Mouse (Mus musculus) erythroblast, embryonic 14.5 days (primary cell): ENCODE data around the gene Upp2. TPM values are rescaled to one million over a fixed set of nuclear protein-coding genes. Genes with fewer than 3 reads are reported as not detected.

Experiments used
- H3K27me3 ChIP-seq: 2 replicates; pipeline ENCODE4 v1.6.1; 2012; ENCODE audit warnings: inconsistent platforms; ENCODE audit not compliant: control insufficient read depth
- H3K36me3 ChIP-seq: 2 replicates; pipeline ENCODE4 v1.6.1; 2012; ENCODE audit warnings: mild to moderate bottlenecking, inconsistent platforms; ENCODE audit not compliant: control insufficient read depth
- H3K4me1 ChIP-seq: 2 replicates; pipeline ENCODE4 v1.6.1; 2012; ENCODE audit warnings: inconsistent platforms; ENCODE audit not compliant: control insufficient read depth
- H3K4me3 ChIP-seq: replicated peaks from 2 replicates; pipeline ENCODE3; 2012; ENCODE audit warnings: moderate library complexity, mild to moderate bottlenecking, inconsistent platforms
- H3K9me3 ChIP-seq: 2 replicates; pipeline ENCODE4 v1.6.1; 2012; ENCODE audit warnings: low read length, inconsistent platforms, mixed read lengths; ENCODE audit not compliant: control insufficient read depth
- GATA1 ChIP-seq: IDR thresholded peaks from 2 replicates; pipeline ENCODE4 v1.6.1; 2012; ENCODE audit warnings: low read length, inconsistent platforms, mixed read lengths
- TAL1 ChIP-seq: IDR thresholded peaks from 3 replicates; pipeline ENCODE4 v1.6.1; 2012; ENCODE audit warnings: low read length, inconsistent platforms, mixed read lengths
- polyA plus RNA-seq: library from polyadenylated mRNA; stranded (reverse); fragments of >175 nt; gene quantifications from 2 replicates; pipeline ENCODE4 v1.2.3, GENCODE M21; 2012

Gene Upp2
- polyA plus RNA-seq, 1 experiment, result not detected

DNA sequence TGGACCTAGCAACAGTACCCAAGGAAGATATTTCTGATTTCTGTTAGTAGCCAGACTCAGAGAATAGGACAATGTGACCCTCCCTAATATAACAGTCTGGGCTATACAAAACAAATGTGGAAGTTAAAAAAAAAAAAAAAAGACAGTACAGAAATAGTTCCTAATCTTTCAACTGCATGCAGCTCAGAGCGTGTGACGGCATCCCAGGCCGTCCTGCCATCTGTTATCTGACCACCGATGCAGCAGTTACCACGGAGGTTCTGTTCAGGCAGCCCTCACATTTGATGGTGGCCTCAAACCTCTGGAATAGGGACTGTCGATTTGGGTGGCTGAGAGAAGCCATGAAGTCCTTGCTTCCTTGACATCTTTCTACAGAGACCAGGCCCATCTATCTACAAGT lies 22.7 kb upstream of the Upp2 start:
- TF ChIP-seq TAL1 (no peak), GATA1 (no peak)
- H3K4me3 ChIP-seq, result no peak overlapping the region
- no peaks in the 10 kb centered on the region for H3K36me3 ChIP-seq
- no peaks in the 10 kb centered on the region for H3K27me3 ChIP-seq
- H3K9me3 ChIP-seq, result no peaks in the 10 kb centered on the region
- H3K4me1 ChIP-seq, result peaks cover 3% of the 10 kb centered on the region; the same call in 1 of the 2 replicates

DNA sequence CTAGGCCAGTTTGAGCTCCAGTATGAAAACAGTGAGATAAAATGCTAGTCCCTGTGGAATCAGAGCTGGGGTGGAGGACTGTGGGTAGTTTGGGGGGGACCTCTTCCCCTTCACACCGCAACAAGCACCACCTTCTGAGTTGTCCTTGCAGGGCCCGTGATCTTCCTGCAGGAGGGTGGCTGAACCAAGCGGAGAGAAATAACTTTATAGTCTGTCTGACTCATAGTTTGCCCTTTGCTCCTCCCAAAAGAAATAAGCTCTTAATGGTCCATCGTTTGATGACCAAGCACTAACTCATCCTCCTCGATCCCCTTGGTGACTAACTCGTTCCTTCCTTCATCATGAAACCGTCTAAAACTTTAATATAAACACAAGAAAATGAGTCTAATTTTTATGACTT lies 20.8 kb upstream of the Upp2 start:
- no peak overlapping the region for H3K4me3 ChIP-seq
- H3K9me3 ChIP-seq, result no peaks in the 10 kb centered on the region
- peaks cover 3% of the 10 kb centered on the region; the same call in 1 of the 2 replicates for H3K4me1 ChIP-seq
- TF ChIP-seq TAL1 (no peak), GATA1 (no peak)
- no peaks in the 10 kb centered on the region for H3K27me3 ChIP-seq
- no peaks in the 10 kb centered on the region for H3K36me3 ChIP-seq

DNA sequence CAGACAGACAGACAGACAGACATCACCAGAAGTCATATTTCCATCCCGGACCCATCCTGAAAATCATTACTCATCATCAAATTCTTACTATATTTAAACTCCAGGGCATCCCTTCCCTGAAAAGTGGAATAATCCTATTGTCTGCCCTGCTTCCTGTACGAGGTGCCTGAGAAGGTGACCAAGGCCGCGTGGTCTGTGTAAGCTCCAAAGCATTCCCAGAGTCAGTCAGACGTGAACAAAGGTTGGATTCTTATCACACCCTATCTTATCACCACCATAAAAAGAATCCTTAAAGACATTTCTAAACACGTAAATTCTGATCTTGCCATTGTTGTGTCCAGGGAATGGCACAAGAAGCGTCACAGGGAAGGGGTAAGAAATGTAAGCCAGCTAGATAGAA lies 18.2 kb upstream of the Upp2 start:
- H3K4me1 ChIP-seq, result peaks cover 3% of the 10 kb centered on the region; the same call in 1 of the 2 replicates
- no peak overlapping the region for H3K4me3 ChIP-seq
- no peaks in the 10 kb centered on the region for H3K27me3 ChIP-seq
- no peaks in the 10 kb centered on the region for H3K36me3 ChIP-seq
- no peak for TF ChIP-seq TAL1
- TF ChIP-seq GATA1, result no peak
- H3K9me3 ChIP-seq, result no peaks in the 10 kb centered on the region

GRCm38 (mm10) chr2:58549960-58550359 lies 17.1 kb upstream of the Upp2 start:
- no peak for TF ChIP-seq TAL1
- no peak for TF ChIP-seq GATA1
- no peaks in the 10 kb centered on the region for H3K27me3 ChIP-seq
- no peak overlapping the region for H3K4me3 ChIP-seq
- H3K36me3 ChIP-seq, result no peaks in the 10 kb centered on the region
- H3K9me3 ChIP-seq, result no peaks in the 10 kb centered on the region
- no peaks in the 10 kb centered on the region for H3K4me1 ChIP-seq

DNA sequence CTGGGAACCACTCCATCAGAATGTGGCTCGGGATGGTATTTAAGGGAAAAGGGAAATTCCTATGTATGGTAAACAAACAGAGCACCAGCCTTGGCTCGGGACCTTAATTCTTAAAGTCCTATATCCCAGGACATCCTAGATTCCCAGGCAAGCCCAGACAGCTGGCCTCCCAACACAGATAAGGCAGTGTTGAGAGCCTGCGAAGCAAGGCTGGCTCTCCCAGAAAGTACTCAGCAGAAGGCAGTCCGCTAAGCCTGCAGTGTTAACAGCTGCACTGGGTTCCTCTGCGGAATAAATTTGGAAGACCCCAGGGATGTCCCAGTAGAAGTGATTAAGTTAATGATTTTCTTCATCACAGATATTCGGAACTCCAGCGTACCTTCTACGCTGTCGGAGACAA lies 16.6 kb upstream of the Upp2 start:
- Histone ChIP-seq H3K9me3 (no peaks in the 10 kb centered on the region), H3K36me3 (no peaks in the 10 kb centered on the region), H3K4me1 (no peaks in the 10 kb centered on the region), H3K27me3 (no peaks in the 10 kb centered on the region), H3K4me3 (no peak overlapping the region)
- no peak for TF ChIP-seq GATA1
- no peak for TF ChIP-seq TAL1

DNA sequence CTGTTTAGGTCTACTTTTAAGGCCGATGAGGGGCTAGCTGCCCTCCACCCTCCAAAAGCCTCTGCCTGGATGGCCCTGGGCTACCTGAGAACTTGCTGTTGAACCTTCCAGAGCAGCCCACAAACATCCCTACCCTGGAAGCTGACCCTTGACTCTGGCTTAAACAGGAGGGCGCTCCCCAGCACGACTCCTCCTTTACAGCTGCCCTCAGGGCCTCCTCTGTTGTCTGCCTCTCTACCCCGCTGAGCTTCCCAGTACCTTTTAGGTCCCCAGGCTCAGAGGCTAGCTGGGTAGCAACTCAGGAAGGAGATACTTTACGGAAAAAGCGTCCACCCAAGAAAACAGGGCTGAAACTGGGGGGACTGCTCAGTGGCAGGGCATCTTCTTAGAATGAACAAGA lies 15.2 kb upstream of the Upp2 start:
- Histone ChIP-seq H3K36me3 (no peaks in the 10 kb centered on the region), H3K27me3 (no peaks in the 10 kb centered on the region), H3K4me3 (no peak overlapping the region), H3K4me1 (no peaks in the 10 kb centered on the region), H3K9me3 (no peaks in the 10 kb centered on the region)
- TF ChIP-seq TAL1 (no peak), GATA1 (no peak)

DNA sequence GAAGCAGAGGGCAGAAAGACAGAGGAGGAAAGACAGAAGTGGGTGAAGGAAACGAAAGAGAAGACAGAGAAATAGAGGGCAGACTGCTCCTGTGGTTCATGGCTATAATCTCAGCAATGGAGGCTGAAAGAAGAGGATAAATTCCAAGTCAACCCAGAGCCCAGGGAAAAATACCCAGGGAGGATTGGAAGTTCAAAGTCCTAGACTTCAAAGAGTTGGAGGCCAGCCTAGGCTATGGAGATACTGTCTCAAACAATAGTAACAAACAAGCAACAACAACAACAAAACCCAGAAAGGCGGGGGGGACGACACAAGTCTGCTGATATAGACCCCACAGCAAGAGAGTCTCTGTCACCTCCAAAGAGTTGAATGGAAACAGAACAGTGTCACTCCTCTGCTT lies 14.8 kb upstream of the Upp2 start:
- Histone ChIP-seq H3K9me3 (no peaks in the 10 kb centered on the region), H3K4me3 (no peak overlapping the region), H3K36me3 (no peaks in the 10 kb centered on the region), H3K4me1 (no peaks in the 10 kb centered on the region), H3K27me3 (no peaks in the 10 kb centered on the region)
- no peak for TF ChIP-seq TAL1
- TF ChIP-seq GATA1, result no peak

GRCm38 (mm10) chr2:58557045-58557845 lies 9.9 kb upstream of the Upp2 start:
- Histone ChIP-seq H3K9me3 (no peaks in the 10 kb centered on the region), H3K4me3 (no peak overlapping the region), H3K36me3 (no peaks in the 10 kb centered on the region), H3K4me1 (no peaks in the 10 kb centered on the region), H3K27me3 (no peaks in the 10 kb centered on the region)
- no peak for TF ChIP-seq TAL1
- TF ChIP-seq GATA1, result no peak

GRCm38 (mm10) chr2:58562137-58562536 lies 5.0 kb upstream of the Upp2 start:
- no peaks in the 10 kb centered on the region for H3K9me3 ChIP-seq
- H3K4me1 ChIP-seq, result no peaks in the 10 kb centered on the region; the same call in 1 of the 2 replicates
- H3K4me3 ChIP-seq, result no peak overlapping the region
- H3K27me3 ChIP-seq, result peaks cover 24% of the 10 kb centered on the region
- TF ChIP-seq GATA1, result no peak
- TF ChIP-seq TAL1, result no peak
- no peaks in the 10 kb centered on the region for H3K36me3 ChIP-seq

DNA sequence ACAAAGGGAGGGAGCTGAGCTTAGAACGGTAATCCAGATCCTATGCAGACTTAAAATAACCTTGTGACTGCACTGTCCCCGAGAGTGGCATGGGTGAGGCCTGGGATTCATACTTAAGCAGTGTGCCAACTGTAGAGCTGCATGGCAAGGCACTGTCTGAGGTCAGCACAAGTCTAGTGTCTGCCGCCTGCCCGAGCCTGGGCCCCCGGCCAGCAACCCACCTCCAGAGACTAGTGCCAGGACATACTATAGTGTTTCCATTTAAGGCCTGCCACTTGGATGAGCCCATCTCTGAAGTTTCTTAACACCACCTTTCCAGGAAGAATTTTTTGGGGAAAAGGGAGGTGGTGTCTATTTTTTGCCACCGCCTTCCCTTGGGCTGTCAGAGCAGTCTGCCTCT lies 1.8 kb upstream of the Upp2 start:
- no peaks in the 10 kb centered on the region for H3K9me3 ChIP-seq

More for the DNA sequence above, 1.8 kb upstream of the Upp2 start:
- peaks cover 44% of the 10 kb centered on the region for H3K27me3 ChIP-seq
- H3K36me3 ChIP-seq, result no peaks in the 10 kb centered on the region
- no peaks in the 10 kb centered on the region; the same call in 1 of the 2 replicates for H3K4me1 ChIP-seq
- H3K4me3 ChIP-seq, result peak overlapping the region; percentile 24
- TF ChIP-seq TAL1 (no peak), GATA1 (no peak)
